Mouse (Mus musculus) G1E (cell line): ENCODE data around the gene Rhobtb1. TPM values are rescaled to one million over a fixed set of nuclear protein-coding genes. Genes with fewer than 3 reads are reported as not detected.

Experiments
- ATAC-seq: 2 replicates; pipeline ENCODE4 v1.8.0; 2016; ENCODE audit warnings: mild to moderate bottlenecking; ENCODE audit not compliant: insufficient number of reproducible peaks, poor library complexity, low FRiP score, severe bottlenecking; ENCODE audit errors: extremely low read depth
- DNase-seq: peaks from one replicate; pipeline ENCODE4 v3.0.0; 2012; ENCODE audit warnings: low spot score
- H3K27me3 ChIP-seq: 2 replicates; pipeline ENCODE4 v1.6.1; 2012; ENCODE audit warnings: mild to moderate bottlenecking, low read length, inconsistent platforms; ENCODE audit not compliant: insufficient read depth
- H3K36me3 ChIP-seq: replicated peaks from 2 replicates; pipeline ENCODE3; 2012; ENCODE audit warnings: mild to moderate bottlenecking, inconsistent platforms
- H3K4me1 ChIP-seq: 2 replicates; pipeline ENCODE4 v1.6.1; 2012; ENCODE audit warnings: low read depth, low read length, inconsistent platforms, mixed read lengths; ENCODE audit not compliant: insufficient read depth
- H3K4me3 ChIP-seq: 2 replicates; pipeline ENCODE4 v1.5.1; 2012; ENCODE audit warnings: low read depth, mild to moderate bottlenecking, inconsistent platforms, low read length, moderate library complexity, mixed read lengths
- H3K9me3 ChIP-seq: replicated peaks from 2 replicates; pipeline ENCODE4 v1.6.1; 2012; ENCODE audit warnings: inconsistent platforms
- CTCF ChIP-seq: IDR thresholded peaks from 2 replicates; pipeline ENCODE4 v1.5.1; 2012; ENCODE audit warnings: low read depth, low read length, inconsistent platforms, mixed read lengths
- GATA1 ChIP-seq: IDR thresholded peaks from 2 replicates; pipeline ENCODE4 v1.6.1; 2012; ENCODE audit warnings: borderline replicate concordance, low read length, inconsistent platforms, mixed read lengths
- GATA2 ChIP-seq: IDR thresholded peaks from 2 replicates; pipeline ENCODE4 v1.6.1; 2012; ENCODE audit warnings: low read depth, low read length, inconsistent platforms, borderline replicate concordance
- POLR2AphosphoS5 ChIP-seq: IDR thresholded peaks from 2 replicates; pipeline ENCODE4 v1.6.1; 2012; ENCODE audit warnings: low read depth, low read length, inconsistent platforms; ENCODE audit not compliant: insufficient replicate concordance
- TAL1 ChIP-seq: conservative IDR thresholded peaks from 2 replicates; pipeline ENCODE4 v1.6.1; 2012; ENCODE audit warnings: low read depth, low read length, inconsistent platforms, mixed read lengths
- polyA plus RNA-seq: library from polyadenylated mRNA; stranded (reverse); fragments of >175 nt; gene quantifications from 2 replicates; pipeline ENCODE4 v1.2.3, GENCODE M21; 2012
- total RNA-seq, 2 experiments: library from RNA; stranded (forward) in 1 of 2; stranded (reverse) in 1 of 2; fragments of 200-1000 nt in 1 of 2; fragments of >200 nt in 1 of 2; fragmentation: Nextera tagmentation in 1 of 2; gene quantifications; 2 replicates each; pipeline ENCODE4 v1.2.3; 2014 to 2017

Rhobtb1 gene
- total and polyA plus RNA-seq, 3 experiments, result 0.05 TPM; not detected in 2

- Histone ChIP-seq H3K36me3 (no peaks in the 10 kb centered on the region), H3K4me1 (no peaks in the 10 kb centered on the region), H3K9me3 (peaks cover 57% of the 10 kb centered on the region), H3K4me3 (no peak overlapping the region), H3K27me3 (no peaks in the 10 kb centered on the region)
- no peak for DNase-seq
- TF ChIP-seq CTCF, result no peak
- no peak for TF ChIP-seq POLR2AphosphoS5
- TF ChIP-seq GATA2, result no peak
- TF ChIP-seq TAL1, result no peak
- no peak for TF ChIP-seq GATA1
- no peak for ATAC-seq
Measured at GRCm38 (mm10) chr10:69225471-69225870, 74.2 kb downstream of the Rhobtb1 start.

DNA sequence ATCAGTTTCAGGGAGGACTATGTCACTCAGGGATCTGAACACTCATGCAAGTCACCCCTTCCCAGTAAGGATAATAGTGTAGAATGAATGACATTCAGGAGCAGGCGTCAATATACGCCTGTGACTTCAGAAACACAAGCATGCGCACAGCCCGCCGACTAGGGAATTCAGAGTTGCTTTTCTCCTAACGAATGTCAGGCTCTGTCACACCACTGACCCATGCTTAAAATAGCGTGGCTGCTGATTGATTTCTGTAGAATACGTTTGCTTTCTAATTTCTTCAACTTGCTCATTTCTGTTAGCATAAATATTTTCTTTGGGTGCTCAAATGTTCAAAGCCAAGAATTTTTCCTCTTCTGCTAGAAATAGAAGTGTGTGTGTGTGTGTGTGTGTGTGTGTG is 74.7 kb downstream of the Rhobtb1 start:
- H3K36me3 ChIP-seq, result no peaks in the 10 kb centered on the region
- DNase-seq, result no peak
- H3K4me1 ChIP-seq, result no peaks in the 10 kb centered on the region
- no peak overlapping the region for H3K4me3 ChIP-seq
- peaks cover 53% of the 10 kb centered on the region for H3K9me3 ChIP-seq
- H3K27me3 ChIP-seq, result no peaks in the 10 kb centered on the region
- no peak for ATAC-seq
- no peak for TF ChIP-seq TAL1
- TF ChIP-seq CTCF, result no peak
- no peak for TF ChIP-seq POLR2AphosphoS5
- no peak for TF ChIP-seq GATA2
- TF ChIP-seq GATA1, result no peak

DNA sequence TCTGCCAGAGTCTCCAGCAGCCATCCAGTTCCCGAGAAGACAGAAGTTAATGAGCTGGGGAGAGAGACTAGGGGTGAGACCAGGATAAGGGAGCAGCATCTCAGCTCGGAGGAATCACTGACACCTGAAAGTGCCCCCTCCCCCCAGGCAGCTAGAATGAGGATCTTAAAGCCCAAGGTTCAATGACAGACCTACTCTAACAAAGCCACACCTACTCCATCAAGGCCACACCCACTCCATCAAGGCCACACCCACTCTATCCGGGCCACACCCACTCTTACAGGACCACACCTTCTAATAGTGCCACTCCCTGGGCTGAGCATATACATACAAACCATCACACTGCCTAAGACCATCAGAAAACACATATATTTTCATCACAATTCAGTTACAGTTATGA is 86.0 kb downstream of the Rhobtb1 start:
- no peak for TF ChIP-seq POLR2AphosphoS5
- no peak for TF ChIP-seq GATA1
- TF ChIP-seq TAL1, result no peak
- TF ChIP-seq CTCF, result no peak
- TF ChIP-seq GATA2, result no peak
- ATAC-seq, result no peak
- Histone ChIP-seq H3K36me3 (no peaks in the 10 kb centered on the region), H3K27me3 (no peaks in the 10 kb centered on the region), H3K9me3 (peaks cover 39% of the 10 kb centered on the region), H3K4me1 (no peaks in the 10 kb centered on the region), H3K4me3 (no peak overlapping the region)
- no peak for DNase-seq

DNA sequence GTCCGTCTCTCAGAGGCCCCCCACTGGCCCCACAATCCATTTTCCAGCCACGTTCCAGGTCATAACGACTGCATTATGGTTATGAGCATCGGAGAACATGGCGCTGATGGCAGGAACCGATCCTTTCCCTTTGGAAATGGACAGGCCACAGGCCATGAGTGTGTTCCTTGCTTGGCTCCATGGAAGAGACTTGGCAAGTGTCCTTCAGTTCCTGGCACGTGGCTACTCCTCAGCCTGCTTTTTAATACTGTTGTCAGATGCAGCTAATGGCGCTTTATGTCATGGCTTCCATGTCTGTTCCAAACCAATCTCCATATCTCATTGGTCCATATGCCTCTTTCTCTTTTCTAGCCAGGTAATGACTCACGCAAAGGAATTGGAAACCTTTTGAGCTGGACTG is 86.5 kb downstream of the Rhobtb1 start:
- peaks cover 42% of the 10 kb centered on the region for H3K9me3 ChIP-seq
- H3K36me3 ChIP-seq, result no peaks in the 10 kb centered on the region
- ATAC-seq, result no peak
- TF ChIP-seq POLR2AphosphoS5 (no peak), GATA1 (no peak), TAL1 (no peak), CTCF (no peak), GATA2 (no peak)
- H3K27me3 ChIP-seq, result no peaks in the 10 kb centered on the region
- no peak overlapping the region for H3K4me3 ChIP-seq
- DNase-seq, result no peak
- H3K4me1 ChIP-seq, result no peaks in the 10 kb centered on the region

GRCm38 (mm10) chr10:69238311-69238710 is 87.1 kb downstream of the Rhobtb1 start:
- TF ChIP-seq TAL1, result no peak
- no peak for TF ChIP-seq POLR2AphosphoS5
- TF ChIP-seq GATA1, result no peak
- no peak for TF ChIP-seq GATA2
- no peak for TF ChIP-seq CTCF
- DNase-seq (no peak), ATAC-seq (no peak)
- no peaks in the 10 kb centered on the region for H3K27me3 ChIP-seq
- H3K4me3 ChIP-seq, result no peak overlapping the region
- no peaks in the 10 kb centered on the region for H3K4me1 ChIP-seq
- H3K9me3 ChIP-seq, result peaks cover 47% of the 10 kb centered on the region
- no peaks in the 10 kb centered on the region for H3K36me3 ChIP-seq

DNA sequence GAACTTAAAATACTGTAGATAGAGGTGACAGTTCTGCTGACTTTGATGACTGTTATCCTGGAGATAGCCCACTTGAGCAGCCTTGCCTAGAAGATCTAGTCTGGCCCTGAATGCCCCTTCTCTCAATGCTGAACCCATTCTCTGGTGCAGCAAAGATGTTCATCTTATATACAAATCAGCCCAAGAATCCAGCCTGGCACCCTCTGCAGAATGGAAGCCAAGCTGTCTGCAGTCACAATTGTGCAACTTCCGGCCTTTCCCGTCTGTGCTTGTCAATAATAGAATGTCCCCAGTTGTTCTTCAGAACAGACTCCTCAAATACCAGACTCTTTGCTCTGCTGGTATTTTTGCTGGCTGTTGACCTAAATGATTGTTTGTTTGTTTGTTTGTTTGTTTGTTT is 89.3 kb downstream of the Rhobtb1 start:
- ATAC-seq, result no peak
- DNase-seq, result no peak
- H3K9me3 ChIP-seq, result peaks cover 60% of the 10 kb centered on the region
- no peak for TF ChIP-seq GATA1
- TF ChIP-seq CTCF, result no peak
- no peak for TF ChIP-seq TAL1
- TF ChIP-seq GATA2, result no peak
- no peak for TF ChIP-seq POLR2AphosphoS5
- no peak overlapping the region for H3K4me3 ChIP-seq
- H3K27me3 ChIP-seq, result no peaks in the 10 kb centered on the region
- H3K4me1 ChIP-seq, result no peaks in the 10 kb centered on the region
- H3K36me3 ChIP-seq, result no peaks in the 10 kb centered on the region
